Mouse (Mus musculus) midbrain, embryonic 16.5 days (tissue): ENCODE measurements around the gene Dppa2. TPM values are rescaled to one million over a fixed set of nuclear protein-coding genes. Genes with fewer than 3 reads are reported as not detected.
"Not testable (repeated sequence)": the region's sequence is repeated elsewhere in the genome, so short reads cannot be mapped to it uniquely, and the experiment has no call there.

Experiments
- ATAC-seq: fragments of 200-750 bp; cut with Nextera tagmentation; 2 replicates; pipeline ENCODE4 v1.8.0; 2017; ENCODE audit warnings: moderate TSS enrichment
- H3K27ac ChIP-seq: fragments of 300-500 bp; sonication (generic); 2 replicates; pipeline ENCODE4 v1.5.1; 2014; ENCODE audit warnings: mild to moderate bottlenecking, low read length, mixed read lengths
- H3K27me3 ChIP-seq: fragments of 300-500 bp; sonication (generic); 2 replicates; pipeline ENCODE4 v1.6.1; 2014; ENCODE audit warnings: low read depth, low read length, mixed read lengths; ENCODE audit not compliant: control insufficient read depth, insufficient read depth
- H3K36me3 ChIP-seq: fragments of 300-500 bp; sonication (generic); 2 replicates; pipeline ENCODE4 v1.6.1; 2014; ENCODE audit warnings: mild to moderate bottlenecking, low read length, moderate library complexity, mixed read lengths; ENCODE audit not compliant: control insufficient read depth, insufficient read depth
- H3K4me1 ChIP-seq: fragments of 300-500 bp; sonication (generic); 2 replicates; pipeline ENCODE4 v1.6.1; 2014; ENCODE audit warnings: mild to moderate bottlenecking, low read length, mixed read lengths; ENCODE audit not compliant: control insufficient read depth, insufficient read depth
- H3K4me2 ChIP-seq: fragments of 300-500 bp; sonication (generic); 2 replicates; pipeline ENCODE4 v1.6.1; 2014; ENCODE audit warnings: mild to moderate bottlenecking, low read length, mixed read lengths
- H3K4me3 ChIP-seq: fragments of 300-500 bp; sonication (generic); 2 replicates; pipeline ENCODE4 v1.5.1; 2014; ENCODE audit warnings: low read depth, mild to moderate bottlenecking, low read length, moderate library complexity, mixed read lengths
- H3K9ac ChIP-seq: fragments of 300-500 bp; sonication (generic); 2 replicates; pipeline ENCODE4 v1.6.1; 2014; ENCODE audit warnings: low read depth, low read length, mixed read lengths
- H3K9me3 ChIP-seq: fragments of 300-500 bp; sonication (generic); replicated peaks from 2 replicates; pipeline ENCODE4 v1.6.1; 2014; ENCODE audit warnings: mild to moderate bottlenecking, low read length, mixed read lengths; ENCODE audit not compliant: control insufficient read depth, poor library complexity, severe bottlenecking
- WGBS: fragments of 180-500 bp; shearing (Covaris S2); extraction: QIAGEN DNeasy Blood & Tissue Kit; methylation state at CpG from one replicate; pipeline ENCODE4 v1.1.7; 2014; 5-methylcytosine and 5-hydroxymethylcytosine counted together
- polyA plus RNA-seq: library from polyadenylated mRNA; unstranded; fragments of >200 nt; fragmentation: Nextera tagmentation; extraction: Ambion mirVana; gene quantifications from 2 replicates; pipeline ENCODE4 v1.2.1, GENCODE M21; 2015

Gene Dppa2
- polyA plus RNA-seq, 1 experiment from 2014 or later, result not detected

DNA sequence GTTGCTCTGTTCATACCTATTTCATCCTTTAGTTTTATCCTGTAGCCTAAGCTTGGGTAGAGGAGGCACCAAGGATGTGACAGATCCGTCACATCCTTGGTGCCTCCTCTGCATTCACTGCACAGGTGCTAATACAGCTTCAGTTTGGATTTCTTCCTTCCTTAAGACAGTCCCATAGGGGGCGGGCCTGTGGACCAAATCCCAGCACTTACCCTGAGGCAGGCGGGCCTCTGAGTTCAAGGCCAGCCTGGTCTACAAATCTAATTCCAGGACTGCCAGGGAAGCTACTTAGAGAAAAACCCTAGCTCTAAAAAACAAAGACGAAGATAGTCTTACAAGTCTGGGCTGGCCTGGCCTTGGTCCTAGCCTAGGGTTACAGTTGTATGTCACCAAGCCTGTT lies 18.2 kb upstream of the Dppa2 start:
- no peak overlapping the region for H3K4me3 ChIP-seq
- no peak overlapping the region for H3K9ac ChIP-seq
- no peak overlapping the region for H3K4me2 ChIP-seq
- no peak for ATAC-seq
- WGBS, result 97% methylated on average over 4 of the region's 4 CpGs
- no peaks in the 10 kb centered on the region for H3K4me1 ChIP-seq
- H3K27ac ChIP-seq, result no peak overlapping the region
- H3K9me3 ChIP-seq, result no peaks in the 10 kb centered on the region
- no peaks in the 10 kb centered on the region for H3K27me3 ChIP-seq
- no peaks in the 10 kb centered on the region for H3K36me3 ChIP-seq

DNA sequence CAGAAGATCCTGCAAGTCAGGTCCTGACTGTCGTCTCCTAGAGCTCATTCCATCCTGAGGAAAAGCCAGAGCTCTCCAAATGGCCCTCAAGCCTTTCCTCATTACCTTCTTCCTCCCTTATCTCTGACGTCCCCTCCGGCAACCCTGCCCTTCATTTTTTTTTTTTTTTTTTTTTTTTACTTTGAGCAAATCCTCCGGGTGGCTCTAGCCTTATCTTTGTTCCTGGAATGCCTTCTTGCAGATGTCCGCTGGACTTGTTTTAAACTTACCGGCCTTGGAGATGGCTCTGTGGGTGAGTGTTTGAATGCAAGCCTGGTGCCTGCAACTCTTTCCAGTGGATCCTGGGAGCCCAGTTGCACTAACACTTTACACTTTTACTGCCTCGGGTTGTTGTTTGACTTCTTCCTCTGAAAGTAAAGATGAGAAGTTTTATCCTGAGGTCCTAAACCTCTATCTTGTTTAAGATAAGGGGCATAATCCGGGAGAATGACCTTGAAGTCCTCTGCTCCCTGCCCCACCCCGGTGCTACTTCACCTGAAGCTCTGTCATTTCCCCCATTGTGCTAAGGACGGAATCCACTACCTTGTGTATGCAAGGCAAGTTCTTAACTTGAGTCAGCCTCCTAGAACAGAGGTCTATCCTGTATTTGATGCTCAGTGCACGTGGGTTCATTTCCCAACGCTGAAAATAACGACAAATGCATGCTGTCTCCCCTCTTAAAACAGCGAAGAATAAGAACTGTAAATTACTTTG lies 6.1 kb upstream of the Dppa2 start:
- H3K36me3 ChIP-seq, result no peaks in the 10 kb centered on the region
- no peaks in the 10 kb centered on the region for H3K9me3 ChIP-seq
- no peak overlapping the region for H3K9ac ChIP-seq
- no peak overlapping the region for H3K27ac ChIP-seq
- no peak for ATAC-seq
- no peaks in the 10 kb centered on the region for H3K4me1 ChIP-seq
- no peaks in the 10 kb centered on the region for H3K27me3 ChIP-seq
- H3K4me3 ChIP-seq, result no peak overlapping the region
- H3K4me2 ChIP-seq, result no peak overlapping the region
- 83% methylated on average over 14 of the region's 14 CpGs for WGBS

DNA sequence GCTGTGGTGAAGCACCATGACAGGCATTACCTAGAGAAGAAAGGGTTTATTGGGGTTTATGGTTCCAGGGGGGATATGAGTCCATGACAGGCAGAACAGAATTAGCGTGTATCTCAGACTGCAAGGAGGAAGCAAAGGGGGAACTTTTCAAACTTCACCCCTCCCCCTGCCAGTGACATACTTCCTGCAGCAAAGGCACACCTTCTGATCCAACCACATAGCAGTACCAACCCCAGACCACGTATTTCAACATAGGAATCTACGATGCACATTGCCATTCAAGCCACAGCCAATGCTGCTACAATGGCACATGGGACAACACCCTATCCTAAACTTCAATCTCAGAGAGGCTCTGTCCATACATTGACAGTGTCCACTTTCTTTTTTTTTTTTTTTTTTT lies 3.8 kb upstream of the Dppa2 start:
- H3K9me3 ChIP-seq, result no peaks in the 10 kb centered on the region; the same call in 1 of the 2 replicates
- no peaks in the 10 kb centered on the region for H3K4me1 ChIP-seq
- no peak overlapping the region for H3K27ac ChIP-seq
- no peak for ATAC-seq
- H3K36me3 ChIP-seq, result no peaks in the 10 kb centered on the region
- no peak overlapping the region for H3K9ac ChIP-seq
- no peaks in the 10 kb centered on the region for H3K27me3 ChIP-seq
- 91% methylated on average over 3 of the region's 3 CpGs for WGBS
- H3K4me3 ChIP-seq, result no peak overlapping the region
- H3K4me2 ChIP-seq, result no peak overlapping the region

DNA sequence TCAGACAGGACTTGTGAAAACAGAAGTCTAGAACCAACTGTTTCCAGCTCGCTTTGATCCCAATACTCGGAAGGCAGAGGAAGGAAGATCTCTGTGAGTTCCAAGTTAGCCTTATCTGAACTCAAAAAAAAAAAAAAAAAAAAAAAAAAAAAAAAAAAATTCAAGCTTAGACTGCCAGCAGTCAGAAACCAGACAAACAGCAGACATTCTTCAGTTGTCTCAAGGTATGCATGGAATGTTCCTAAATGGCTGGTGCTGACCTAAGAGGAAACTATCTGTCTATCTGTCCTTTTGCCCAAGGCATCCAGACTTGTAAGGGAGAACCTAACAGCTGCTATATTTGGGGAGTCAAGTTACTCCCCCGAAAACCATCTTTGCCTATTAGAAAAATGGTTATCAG lies 275 bp downstream of the Dppa2 start:
- H3K4me3 ChIP-seq, result no peak overlapping the region
- H3K36me3 ChIP-seq, result no peaks in the 10 kb centered on the region
- H3K4me2 ChIP-seq, result no peak overlapping the region
- H3K27me3 ChIP-seq, result no peaks in the 10 kb centered on the region
- ATAC-seq, result no peak
- H3K9me3 ChIP-seq, result no peaks in the 10 kb centered on the region; the same call in 1 of the 2 replicates
- H3K4me1 ChIP-seq, result no peaks in the 10 kb centered on the region
- H3K27ac ChIP-seq, result no peak overlapping the region
- 92% methylated on average over 3 of the region's 3 CpGs for WGBS
- H3K9ac ChIP-seq, result no peak overlapping the region

DNA sequence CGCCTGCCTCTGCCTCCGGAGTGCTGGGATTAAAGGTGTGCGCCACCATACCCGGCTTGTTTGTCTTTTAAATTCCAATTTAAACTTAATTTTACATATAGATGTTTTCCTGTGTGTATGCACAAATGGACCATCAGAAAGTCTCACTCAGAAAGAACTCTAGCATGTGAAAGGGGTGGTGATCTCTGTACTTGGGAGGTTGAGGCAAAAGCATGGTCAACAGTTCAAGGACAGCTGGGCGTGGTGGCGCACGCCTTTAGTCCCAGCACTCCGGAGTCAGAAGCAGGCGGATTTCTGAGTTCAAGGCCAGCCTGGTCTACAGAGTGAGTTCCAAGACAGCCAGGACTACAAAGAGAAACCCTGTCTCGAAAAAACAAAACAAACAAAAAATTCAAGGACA lies 5.2 kb downstream of the Dppa2 start:
- H3K4me2 ChIP-seq, H3K4me3 ChIP-seq, ATAC-seq, H3K4me1 ChIP-seq, H3K27me3 ChIP-seq, H3K27ac ChIP-seq, H3K9ac ChIP-seq, H3K36me3 ChIP-seq, H3K9me3 ChIP-seq: not testable (repeated sequence)
- WGBS, result 96% methylated on average over 10 of the region's 10 CpGs

DNA sequence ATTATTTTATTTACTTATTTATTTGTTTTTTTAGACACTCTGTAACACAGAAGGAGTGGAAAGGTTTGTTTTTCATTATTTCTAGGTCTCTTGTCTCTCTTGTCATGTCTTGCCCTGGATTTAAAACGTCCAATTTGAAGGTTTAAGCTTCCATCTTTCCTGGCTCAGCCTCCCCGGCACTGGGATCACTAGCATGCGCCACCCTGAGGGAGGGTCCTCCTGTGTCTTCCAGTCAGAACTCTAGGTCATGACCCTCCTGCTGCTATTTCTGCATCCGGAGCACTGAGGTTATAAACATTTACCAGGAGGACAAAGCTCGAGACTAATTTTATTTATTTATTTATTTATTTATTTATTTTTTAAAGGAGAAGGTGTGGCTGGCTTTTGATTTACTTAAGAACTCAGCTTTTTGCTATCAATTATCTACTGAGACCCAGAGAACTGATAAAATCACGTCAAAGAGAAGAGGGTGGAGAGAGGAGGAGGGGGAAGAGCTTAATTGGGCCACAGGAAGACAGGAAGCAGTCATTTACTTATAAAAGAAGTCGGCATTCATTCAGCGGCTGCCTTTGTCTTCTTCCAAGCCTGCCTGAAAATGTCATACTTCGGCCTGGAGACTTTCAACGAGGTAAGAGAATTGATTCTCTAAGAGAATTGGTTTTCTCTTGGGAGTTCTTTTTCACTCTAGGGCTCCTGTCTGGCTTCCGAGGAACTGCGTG lies 6.4 kb downstream of the Dppa2 start:
- no peak for ATAC-seq
- 80% methylated on average over 12 of the region's 12 CpGs for WGBS
- no peaks in the 10 kb centered on the region for H3K27me3 ChIP-seq
- H3K27ac ChIP-seq, result no peak overlapping the region
- no peaks in the 10 kb centered on the region for H3K9me3 ChIP-seq
- H3K4me3 ChIP-seq, result no peak overlapping the region
- no peak overlapping the region for H3K9ac ChIP-seq
- no peaks in the 10 kb centered on the region for H3K4me1 ChIP-seq
- H3K4me2 ChIP-seq, result no peak overlapping the region
- no peaks in the 10 kb centered on the region for H3K36me3 ChIP-seq

DNA sequence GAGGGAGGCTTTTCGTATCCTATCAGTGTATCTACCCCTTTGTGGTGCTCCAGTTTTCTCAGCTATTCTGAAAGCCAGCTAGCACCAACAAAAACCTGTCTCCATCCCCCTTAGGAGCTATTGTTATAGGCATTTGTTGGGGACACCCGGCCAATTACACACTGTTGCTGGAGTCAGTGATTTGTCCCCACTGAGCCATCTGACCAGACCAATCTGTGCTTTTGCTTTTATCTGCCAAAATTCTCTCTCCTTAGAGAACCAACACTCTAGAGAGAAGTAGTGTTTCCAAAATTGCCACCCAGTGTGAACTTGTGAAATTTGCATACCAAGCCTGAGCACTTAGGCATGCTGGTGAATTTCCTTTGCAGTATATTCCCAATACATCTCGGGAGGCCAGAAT lies 11.6 kb downstream of the Dppa2 start:
- no peaks in the 10 kb centered on the region for H3K27me3 ChIP-seq
- no peak overlapping the region for H3K27ac ChIP-seq
- H3K36me3 ChIP-seq, result no peaks in the 10 kb centered on the region
- H3K4me3 ChIP-seq, result no peak overlapping the region
- no peaks in the 10 kb centered on the region for H3K9me3 ChIP-seq
- no peak for ATAC-seq
- 87% methylated on average over 3 of the region's 3 CpGs for WGBS
- no peak overlapping the region for H3K9ac ChIP-seq
- H3K4me2 ChIP-seq, result no peak overlapping the region
- no peaks in the 10 kb centered on the region for H3K4me1 ChIP-seq

DNA sequence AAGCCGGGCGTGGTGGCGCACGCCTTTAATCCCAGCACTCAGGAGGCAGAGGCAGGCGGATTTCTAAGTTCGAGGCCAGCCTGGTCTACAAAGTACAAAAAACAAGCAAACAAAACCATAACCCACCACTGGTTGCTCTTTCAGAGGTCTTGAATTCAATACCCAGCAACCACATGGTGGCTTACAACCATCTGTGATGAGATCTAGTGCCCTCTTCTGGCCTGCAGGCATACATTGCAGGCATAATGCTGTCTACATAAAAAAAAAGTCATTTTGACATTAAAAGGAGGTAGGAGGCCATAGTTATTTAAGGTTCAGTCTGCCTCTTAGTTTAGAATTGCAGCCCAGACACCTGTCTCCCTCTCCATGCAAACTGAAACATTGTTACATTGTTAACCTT lies 17.1 kb downstream of the Dppa2 start:
- WGBS, result 98% methylated on average over 6 of the region's 6 CpGs

DNA sequence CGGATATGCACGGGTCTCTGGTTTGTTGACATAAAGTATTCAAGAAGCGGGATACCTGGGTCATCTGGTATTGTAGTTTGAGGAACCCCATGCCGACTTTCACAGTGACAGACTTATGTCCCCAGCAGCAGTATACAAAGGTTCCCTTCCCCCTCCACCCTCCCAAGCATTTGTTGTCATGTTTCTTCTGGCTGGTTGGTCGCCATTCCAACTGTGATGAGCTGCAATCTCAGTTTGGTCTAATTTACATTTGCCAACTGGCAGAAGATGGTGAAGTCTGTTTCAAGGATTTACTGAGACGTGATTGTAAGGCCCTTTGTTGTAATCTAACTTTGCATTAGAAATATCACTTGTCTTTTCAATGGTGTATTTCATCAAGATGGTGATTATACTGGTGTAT lies 19.4 kb downstream of the Dppa2 start:
- 70% methylated on average over 6 of the region's 6 CpGs for WGBS
- ATAC-seq, result no peak

More for the DNA sequence above, 17.1 kb downstream of the Dppa2 start:
- no peak for ATAC-seq
- Histone ChIP-seq H3K9me3 (no peaks in the 10 kb centered on the region), H3K27ac (no peak overlapping the region), H3K9ac (no peak overlapping the region), H3K36me3 (no peaks in the 10 kb centered on the region), H3K27me3 (no peaks in the 10 kb centered on the region), H3K4me2 (no peak overlapping the region), H3K4me1 (no peaks in the 10 kb centered on the region), H3K4me3 (no peak overlapping the region)

More for the DNA sequence above, 19.4 kb downstream of the Dppa2 start:
- H3K27ac ChIP-seq, result no peak overlapping the region
- H3K4me2 ChIP-seq, result no peak overlapping the region
- no peaks in the 10 kb centered on the region for H3K9me3 ChIP-seq
- no peaks in the 10 kb centered on the region for H3K27me3 ChIP-seq
- H3K36me3 ChIP-seq, result no peaks in the 10 kb centered on the region
- H3K4me1 ChIP-seq, result no peaks in the 10 kb centered on the region
- no peak overlapping the region for H3K4me3 ChIP-seq
- H3K9ac ChIP-seq, result no peak overlapping the region
